Mouse (Mus musculus) CH12.LX (cell line): Measurements from ENCODE around the gene BC052040. TPM values are rescaled to one million over a fixed set of nuclear protein-coding genes. Genes with fewer than 3 reads are reported as not detected.

ENCODE experiments used
- DNase-seq: peaks from one replicate; pipeline ENCODE4 v3.0.0-alpha.2; 2013; ENCODE audit errors: extremely low read depth
- H3K27ac ChIP-seq: 2 replicates; pipeline ENCODE4 v1.5.1; 2012; ENCODE audit warnings: low read depth, mild to moderate bottlenecking, control low read depth, moderate library complexity; ENCODE audit not compliant: insufficient read depth
- H3K27me3 ChIP-seq: replicated peaks from 2 replicates; pipeline ENCODE3; 2012; ENCODE audit warnings: inconsistent platforms
- H3K36me3 ChIP-seq, 2 experiments: replicated peaks in 1 of 2; 2 replicates each; pipeline versions ENCODE3 to v1.6.1; 2012; ENCODE audit warnings: inconsistent platforms in 1 of 2, low read length in 1 of 2, mild to moderate bottlenecking in 1 of 2, mixed read lengths in 1 of 2, moderate library complexity in 1 of 2; ENCODE audit not compliant: control insufficient read depth in 1 of 2, insufficient read depth in 1 of 2
- H3K4me1 ChIP-seq, 2 experiments: 2 replicates each; pipeline ENCODE4 v1.6.1; 2012; ENCODE audit warnings: inconsistent platforms in 1 of 2, moderate library complexity in 1 of 2; ENCODE audit not compliant: insufficient read depth in 2 of 2, control insufficient read depth in 1 of 2
- H3K4me2 ChIP-seq: 2 replicates; pipeline ENCODE4 v1.6.1; 2012; ENCODE audit warnings: low read depth, mild to moderate bottlenecking, control low read depth; ENCODE audit not compliant: poor library complexity, insufficient read depth, severe bottlenecking
- H3K4me3 ChIP-seq, 3 experiments: fragments of 150-350 bp in 1 of 3; sonication (generic) in 1 of 3; replicated peaks in 1 of 3; 2 replicates each; pipeline versions ENCODE3 to v1.5.1; 2011 to 2012; ENCODE audit warnings: low read depth in 2 of 3, low read length in 2 of 3, mild to moderate bottlenecking in 2 of 3, moderate library complexity in 2 of 3, control low read depth in 1 of 3, improper control_type of control experiment in 1 of 3, inconsistent platforms in 1 of 3, mixed read lengths in 1 of 3; ENCODE audit not compliant: poor library complexity in 1 of 3
- H3K79me2 ChIP-seq: replicated peaks from 2 replicates; pipeline ENCODE4 v1.6.1; 2012; ENCODE audit warnings: mild to moderate bottlenecking, moderate library complexity; ENCODE audit not compliant: control insufficient read depth, poor library complexity, insufficient read depth, severe bottlenecking; ENCODE audit errors: extremely low read depth
- H3K9ac ChIP-seq: 2 replicates; pipeline ENCODE4 v1.6.1; 2012; ENCODE audit warnings: low read depth, mild to moderate bottlenecking, control low read depth, moderate library complexity; ENCODE audit not compliant: insufficient read depth
- H3K9me3 ChIP-seq: replicated peaks from 2 replicates; pipeline ENCODE3; 2012; ENCODE audit warnings: low read length, inconsistent platforms, mixed read lengths
- CHD2 ChIP-seq: IDR thresholded peaks from 2 replicates; pipeline ENCODE4 v1.6.1; 2011; ENCODE audit warnings: low read length, improper control_type of control experiment
- CTCF ChIP-seq, 2 experiments: IDR thresholded peaks in 1 of 2; conservative IDR thresholded peaks in 1 of 2; 2 replicates each; pipeline ENCODE4 v1.5.1; 2011 to 2012; ENCODE audit warnings: low read depth in 2 of 2, low read length in 2 of 2, improper control_type of control experiment in 1 of 2, inconsistent platforms in 1 of 2, mild to moderate bottlenecking in 1 of 2, moderate library complexity in 1 of 2
- E2F4 ChIP-seq: IDR thresholded peaks from 2 replicates; pipeline ENCODE4 v1.6.1; 2011; ENCODE audit warnings: low read depth, low read length, improper control_type of control experiment; ENCODE audit not compliant: insufficient replicate concordance
- EP300 ChIP-seq: IDR thresholded peaks from 2 replicates; pipeline ENCODE4 v1.6.1; 2011; ENCODE audit warnings: low read length, improper control_type of control experiment
- GABPA ChIP-seq: IDR thresholded peaks from 2 replicates; pipeline ENCODE4 v1.6.1; 2012; ENCODE audit warnings: low read depth, low read length, improper control_type of control experiment, inconsistent platforms; ENCODE audit not compliant: insufficient replicate concordance
- JUND ChIP-seq: conservative IDR thresholded peaks from 2 replicates; pipeline ENCODE4 v1.6.1; 2011; ENCODE audit warnings: low read depth, low read length, improper control_type of control experiment
- KAT2A ChIP-seq: IDR thresholded peaks from 2 replicates; pipeline ENCODE4 v1.6.1; 2012; ENCODE audit warnings: low read length, improper control_type of control experiment, inconsistent platforms; ENCODE audit not compliant: insufficient replicate concordance
- MAFK ChIP-seq: IDR thresholded peaks from 2 replicates; pipeline ENCODE4 v1.6.1; 2011; ENCODE audit warnings: low read length, improper control_type of control experiment; ENCODE audit not compliant: insufficient replicate concordance
- MAX ChIP-seq: IDR thresholded peaks from 2 replicates; pipeline ENCODE4 v1.6.1; 2011; ENCODE audit warnings: low read length, improper control_type of control experiment
- MXI1 ChIP-seq: IDR thresholded peaks from 2 replicates; pipeline ENCODE4 v1.6.1; 2011; ENCODE audit warnings: mild to moderate bottlenecking, low read depth, low read length, improper control_type of control experiment
- MYC ChIP-seq: IDR thresholded peaks from 2 replicates; pipeline ENCODE4 v1.6.1; 2011; ENCODE audit warnings: low read depth, mild to moderate bottlenecking, improper control_type of control experiment, low read length
- NRF1 ChIP-seq: IDR thresholded peaks from 2 replicates; pipeline ENCODE4 v1.6.1; 2014; ENCODE audit warnings: low read depth, mild to moderate bottlenecking, inconsistent platforms, low read length, improper control_type of control experiment, moderate library complexity
- POLR2AphosphoS2 ChIP-seq: IDR thresholded peaks from 2 replicates; pipeline ENCODE4 v1.6.1; 2011; ENCODE audit warnings: low read depth, low read length, improper control_type of control experiment
- SIN3A ChIP-seq: IDR thresholded peaks from 2 replicates; pipeline ENCODE4 v1.6.1; 2012; ENCODE audit warnings: low read length, improper control_type of control experiment, inconsistent platforms
- SMC3 ChIP-seq: IDR thresholded peaks from 2 replicates; pipeline ENCODE4 v1.6.1; 2011; ENCODE audit warnings: low read depth, low read length, improper control_type of control experiment
- TBP ChIP-seq: conservative IDR thresholded peaks from 2 replicates; pipeline ENCODE4 v1.6.1; 2011; ENCODE audit warnings: low read depth, low read length, improper control_type of control experiment
- TCF12 ChIP-seq: IDR thresholded peaks from 2 replicates; pipeline ENCODE4 v1.6.1; 2014; ENCODE audit warnings: low read depth, mild to moderate bottlenecking, inconsistent platforms, low read length, improper control_type of control experiment
- USF1 ChIP-seq: IDR thresholded peaks from 2 replicates; pipeline ENCODE4 v1.6.1; 2014; ENCODE audit warnings: low read depth, mild to moderate bottlenecking, inconsistent platforms, low read length, improper control_type of control experiment
- ZC3H11A ChIP-seq: IDR thresholded peaks from 2 replicates; pipeline ENCODE4 v1.6.1; 2012; ENCODE audit warnings: low read depth, mild to moderate bottlenecking, inconsistent platforms, low read length, improper control_type of control experiment
- ZKSCAN1 ChIP-seq: IDR thresholded peaks from 2 replicates; pipeline ENCODE4 v1.6.1; 2012; ENCODE audit warnings: low read depth, inconsistent platforms, low read length, improper control_type of control experiment, borderline replicate concordance
- ZMIZ1 ChIP-seq: IDR thresholded peaks from 2 replicates; pipeline ENCODE4 v1.6.1; 2012; ENCODE audit warnings: low read depth, mild to moderate bottlenecking, inconsistent platforms, low read length, improper control_type of control experiment
- dilution Hi-C: fragments of 300-500 bp; cut with MboI; formaldehyde crosslinking; loops from 2 replicates; pipeline ENCODE4 v1.14.3; 2020; ENCODE audit warnings: low sequenced_read_pairs; ENCODE audit not compliant: extremely low pct_unique_long_range_greater_than_20kb, extremely low pct_ligation_motif_present
- in situ Hi-C: fragments of 300-500 bp; cut with MboI; formaldehyde crosslinking; loops from 3 replicates; pipeline ENCODE4 v1.14.3; 2019; ENCODE audit warnings: low sequenced_read_pairs, low pct_ligation_motif_present, low pct_unique_long_range_greater_than_20kb, mixed read lengths
- polyA plus RNA-seq: library from polyadenylated mRNA; unstranded; fragments of >175 nt; gene quantifications from 2 replicates; pipeline ENCODE4 v1.2.1, GENCODE M21; 2012; ENCODE audit warnings: low read depth; ENCODE audit not compliant: insufficient read length
- total RNA-seq, 2 experiments: library from RNA; depleted of rRNA; stranded (reverse); fragments of 300-350 nt in 1 of 2; fragments of >200 nt in 1 of 2; gene quantifications; 2 replicates each; pipeline ENCODE4 v1.2.3; 2012 to 2014

Gene BC052040
- total and polyA plus RNA-seq, 3 experiments, result 5.9 to 16.5 (median 6.5) TPM

GRCm38 (mm10) chr2:115605829-115606336 is 24.4 kb downstream of the BC052040 start:
- Histone ChIP-seq H3K4me1 (peaks cover 4 to 21% of the 10 kb centered on the region in 2 experiments; a peak in 3 of 4 replicates), H3K9me3 (no peaks in the 10 kb centered on the region), H3K27ac (no peak overlapping the region), H3K4me2 (no peak overlapping the region), H3K79me2 (0 out of 2 replicates have a peak, but pooled peaks cover 2% of the 10 kb centered on the region), H3K36me3 (peaks cover 0 to 7% of the 10 kb centered on the region in 2 experiments), H3K27me3 (no peaks in the 10 kb centered on the region), H3K4me3 (no peak overlapping the region), H3K9ac (no peak overlapping the region)
- DNase-seq, result no peak
- dilution Hi-C loops, result no loop called here
- TF ChIP-seq USF1 (no peak), ZMIZ1 (no peak), MAFK (no peak), E2F4 (no peak), ZC3H11A (no peak), TBP (no peak), NRF1 (no peak), SMC3 (no peak), KAT2A (no peak), POLR2AphosphoS2 (no peak), MYC (no peak), MAX (no peak), GABPA (no peak), MXI1 (no peak), EP300 (no peak), CHD2 (no peak), CTCF (conservative IDR thresholded peaks at IDR 0.05 in 1 of 2, IDR thresholded peaks at IDR 0.05 in 1 of 2; ENCODE audit: low read depth in 2 of 2, low read length in 2 of 2) (no peak), JUND (no peak), SIN3A (no peak)
- in situ Hi-C loops, result no loop called here

GRCm38 (mm10) chr2:115609020-115609419 is 27.5 kb downstream of the BC052040 start:
- H3K4me3 ChIP-seq, result no peak overlapping the region
- no peak overlapping the region for H3K4me2 ChIP-seq
- TF ChIP-seq ZKSCAN1, result no peak
- TF ChIP-seq TCF12, result no peak
- TF ChIP-seq ZC3H11A, result no peak
- H3K36me3 ChIP-seq, result peaks cover 0 to 9% of the 10 kb centered on the region in 2 experiments
- H3K79me2 ChIP-seq, result 0 out of 2 replicates have a peak, but pooled peaks cover 2% of the 10 kb centered on the region
- peaks cover 4 to 7% of the 10 kb centered on the region in 2 experiments; a peak in 2 of 4 replicates for H3K4me1 ChIP-seq
- no peaks in the 10 kb centered on the region for H3K9me3 ChIP-seq
- no peaks in the 10 kb centered on the region for H3K27me3 ChIP-seq
- dilution Hi-C loops, result no loop called here
- in situ Hi-C loops, result no loop called here
- DNase-seq, result no peak
- no peak overlapping the region for H3K27ac ChIP-seq
- H3K9ac ChIP-seq, result no peak overlapping the region
